Mouse (Mus musculus): ENCODE measurements at regions not wholly inside any gene's neighbourhood (a gene's known extent, or its start where the extent isn't known, plus 50 kb on each side); places are given as distances from the start of the nearest gene placed in this dataset.

- H3K27me3 ChIP-seq (ENCODE audit: control insufficient read depth, insufficient read depth, low read length): no peaks in the 10 kb centered on the region
- no peak overlapping the region for H3K4me2 ChIP-seq (ENCODE audit: low read depth, severe bottlenecking)
- H3K4me3 ChIP-seq (ENCODE audit: low read depth, low read length): no peak overlapping the region
- H3K9me3 ChIP-seq (ENCODE audit: control insufficient read depth, low read length): no peaks in the 10 kb centered on the region
- 81% methylated on average over 2 of the region's 2 CpGs for WGBS
- ATAC-seq (ENCODE audit: insufficient number of reproducible peaks, low FRiP score, low TSS enrichment, low read depth) (no peak), DNase-seq (ENCODE audit: low spot score) (no peak)
- no peak overlapping the region for H3K27ac ChIP-seq (replicated peaks; ENCODE audit: low read depth, low read length)
- H3K9ac ChIP-seq (ENCODE audit: low read length): no peak overlapping the region
- no peaks in the 10 kb centered on the region for H3K36me3 ChIP-seq (ENCODE audit: control insufficient read depth, insufficient read depth, low read length)
- no peaks in the 10 kb centered on the region for H3K4me1 ChIP-seq (ENCODE audit: control insufficient read depth, insufficient read depth, low read length)
These were observed 101.9 kb upstream of the Hs3st1 start for GRCm38 (mm10) chr5:39857192-39857591.

DNA sequence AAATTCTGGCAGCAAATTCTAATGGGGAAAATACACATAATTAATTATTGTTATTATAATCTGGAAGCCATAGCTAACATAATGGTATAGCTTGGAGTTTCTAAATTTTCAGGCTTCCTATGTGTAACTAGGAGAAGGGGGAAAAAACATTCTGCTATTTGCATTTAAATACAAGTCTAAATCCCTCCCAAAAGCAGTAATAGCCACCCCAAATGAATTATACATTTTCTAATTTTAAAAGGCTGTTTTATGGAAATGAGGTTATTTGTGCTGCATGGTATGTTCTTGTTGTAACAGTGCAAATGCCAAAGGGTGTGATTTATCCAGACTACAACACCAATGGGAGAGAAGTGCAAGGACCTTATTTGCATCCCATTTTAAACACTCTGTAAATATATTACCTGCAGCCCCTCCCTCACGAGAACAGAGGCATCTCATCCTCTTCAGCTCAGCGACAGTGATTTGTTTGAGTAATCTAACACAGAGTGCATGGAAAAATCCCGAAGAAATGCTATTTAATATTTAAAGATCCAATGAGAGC, 101.4 kb upstream of the Hs3st1 start:
- DNase-seq (ENCODE audit: low spot score) (no peak), ATAC-seq (ENCODE audit: insufficient number of reproducible peaks, low FRiP score, low TSS enrichment, low read depth) (no peak)
- Histone ChIP-seq H3K27ac (replicated peaks; ENCODE audit: low read depth, low read length) (no peak overlapping the region), H3K36me3 (ENCODE audit: control insufficient read depth, insufficient read depth, low read length) (no peaks in the 10 kb centered on the region), H3K27me3 (ENCODE audit: control insufficient read depth, insufficient read depth, low read length) (no peaks in the 10 kb centered on the region), H3K4me1 (ENCODE audit: control insufficient read depth, insufficient read depth, low read length) (no peaks in the 10 kb centered on the region), H3K9me3 (ENCODE audit: control insufficient read depth, low read length) (no peaks in the 10 kb centered on the region), H3K4me3 (ENCODE audit: low read depth, low read length) (no peak overlapping the region), H3K4me2 (ENCODE audit: low read depth, severe bottlenecking) (no peak overlapping the region), H3K9ac (ENCODE audit: low read length) (no peak overlapping the region)
- 79% methylated on average over 3 of the region's 3 CpGs for WGBS

DNA sequence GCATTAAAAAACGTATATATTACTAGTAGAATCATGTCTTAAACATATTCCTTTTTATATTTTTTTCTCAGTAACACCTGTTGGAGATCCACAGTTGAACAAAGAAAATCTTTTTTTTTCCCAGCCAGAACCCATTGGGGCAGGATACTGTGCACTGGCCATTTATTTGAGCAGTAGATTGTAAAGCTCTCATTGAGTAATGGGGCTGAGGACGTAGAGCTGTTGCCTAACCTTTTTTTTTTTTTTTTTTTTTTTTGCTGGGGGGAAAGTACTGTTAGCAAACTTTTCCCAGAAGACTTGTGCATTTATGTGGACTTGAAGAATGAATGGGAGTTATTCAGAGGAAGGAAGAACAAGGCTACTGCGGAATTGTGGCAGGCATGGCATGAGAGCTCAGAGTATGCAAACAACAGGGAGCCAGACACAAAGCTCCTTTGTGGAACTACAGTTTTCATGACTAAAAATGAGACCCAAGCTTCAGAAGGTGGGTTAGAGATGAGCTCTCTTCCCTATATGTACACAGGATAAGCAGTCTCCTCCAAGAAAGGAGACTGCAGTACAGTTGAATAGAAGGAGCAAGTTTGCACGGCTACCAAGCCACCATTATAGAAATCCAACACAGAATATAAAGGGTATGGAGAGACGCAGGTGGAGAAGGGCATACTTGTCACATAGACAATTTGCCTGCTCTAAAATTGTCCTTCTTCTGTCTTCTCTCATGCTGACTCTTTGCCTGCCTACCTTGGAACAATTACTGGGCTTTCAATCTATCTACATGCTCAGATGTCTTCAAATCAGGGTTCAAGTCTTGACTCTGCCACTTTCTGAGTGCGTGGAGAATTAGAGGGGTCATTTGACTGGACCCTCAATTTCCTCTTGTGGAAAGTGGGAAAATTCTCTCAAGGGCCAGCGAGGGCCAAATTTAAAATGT, 100.7 kb upstream of the Hs3st1 start:
- WGBS: 80% methylated on average over 7 of the region's 7 CpGs
- H3K27ac ChIP-seq (replicated peaks; ENCODE audit: low read depth, low read length): no peak overlapping the region
- DNase-seq (ENCODE audit: low spot score): no peak
- H3K4me3 ChIP-seq (ENCODE audit: low read depth, low read length): no peak overlapping the region
- H3K9me3 ChIP-seq (ENCODE audit: control insufficient read depth, low read length): no peaks in the 10 kb centered on the region
- H3K27me3 ChIP-seq (ENCODE audit: control insufficient read depth, insufficient read depth, low read length): no peaks in the 10 kb centered on the region
- H3K4me2 ChIP-seq (ENCODE audit: low read depth, severe bottlenecking): no peak overlapping the region
- no peak for ATAC-seq (ENCODE audit: insufficient number of reproducible peaks, low FRiP score, low TSS enrichment, low read depth)
- H3K36me3 ChIP-seq (ENCODE audit: control insufficient read depth, insufficient read depth, low read length): no peaks in the 10 kb centered on the region
- H3K9ac ChIP-seq (ENCODE audit: low read length): no peak overlapping the region
- no peaks in the 10 kb centered on the region for H3K4me1 ChIP-seq (ENCODE audit: control insufficient read depth, insufficient read depth, low read length)

- no peaks in the 10 kb centered on the region for H3K4me1 ChIP-seq (ENCODE audit: control insufficient read depth, insufficient read depth, low read length)
- DNase-seq (ENCODE audit: low spot score): no peak
- no peak for ATAC-seq (ENCODE audit: insufficient number of reproducible peaks, low FRiP score, low TSS enrichment, low read depth)
- H3K4me3 ChIP-seq (ENCODE audit: low read depth, low read length): no peak overlapping the region
- H3K9ac ChIP-seq (ENCODE audit: low read length): no peak overlapping the region
- no peaks in the 10 kb centered on the region for H3K9me3 ChIP-seq (ENCODE audit: control insufficient read depth, low read length)
- no peak overlapping the region for H3K4me2 ChIP-seq (ENCODE audit: low read depth, severe bottlenecking)
- no peaks in the 10 kb centered on the region for H3K27me3 ChIP-seq (ENCODE audit: control insufficient read depth, insufficient read depth, low read length)
- no peaks in the 10 kb centered on the region for H3K36me3 ChIP-seq (ENCODE audit: control insufficient read depth, insufficient read depth, low read length)
- H3K27ac ChIP-seq (replicated peaks; ENCODE audit: low read depth, low read length): no peak overlapping the region
- WGBS: 62% methylated on average over 1 of the region's 1 CpGs
These were observed 91.9 kb upstream of the Hs3st1 start for GRCm38 (mm10) chr5:39847187-39847586.

GRCm38 (mm10) chr5:39841186-39841585, 85.9 kb upstream of the Hs3st1 start:
- no peaks in the 10 kb centered on the region for H3K9me3 ChIP-seq (ENCODE audit: control insufficient read depth, low read length)
- H3K27me3 ChIP-seq (ENCODE audit: control insufficient read depth, insufficient read depth, low read length): no peaks in the 10 kb centered on the region
- no peak overlapping the region for H3K4me3 ChIP-seq (ENCODE audit: low read depth, low read length)
- ATAC-seq (ENCODE audit: insufficient number of reproducible peaks, low FRiP score, low TSS enrichment, low read depth) (no peak), DNase-seq (ENCODE audit: low spot score) (no peak)
- no peaks in the 10 kb centered on the region for H3K4me1 ChIP-seq (ENCODE audit: control insufficient read depth, insufficient read depth, low read length)
- H3K36me3 ChIP-seq (ENCODE audit: control insufficient read depth, insufficient read depth, low read length): no peaks in the 10 kb centered on the region
- H3K27ac ChIP-seq (replicated peaks; ENCODE audit: low read depth, low read length): no peak overlapping the region
- WGBS: 84% methylated on average over 3 of the region's 3 CpGs
- H3K4me2 ChIP-seq (ENCODE audit: low read depth, severe bottlenecking): no peak overlapping the region
- H3K9ac ChIP-seq (ENCODE audit: low read length): no peak overlapping the region

DNA sequence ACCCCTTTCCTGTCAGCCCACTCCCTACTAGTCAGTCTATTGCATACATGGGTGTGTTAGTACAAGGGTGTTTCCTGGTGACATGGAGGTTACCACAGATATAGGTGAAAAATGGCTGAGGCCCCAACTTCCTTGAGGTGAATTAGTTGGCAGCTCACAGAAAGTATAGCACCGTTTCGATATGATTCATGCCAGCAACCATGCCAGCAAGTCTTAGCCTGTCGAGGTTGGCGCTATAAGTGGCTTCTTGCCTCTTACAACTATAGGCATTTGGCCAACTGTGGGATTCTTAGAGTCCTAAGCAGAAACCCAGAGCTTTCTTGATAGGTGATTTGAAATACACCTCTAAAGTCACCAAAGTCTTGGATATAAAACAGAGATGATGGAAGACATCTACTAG, 85.3 kb upstream of the Hs3st1 start:
- Histone ChIP-seq H3K9me3 (ENCODE audit: control insufficient read depth, low read length) (no peaks in the 10 kb centered on the region), H3K4me3 (ENCODE audit: low read depth, low read length) (no peak overlapping the region), H3K27me3 (ENCODE audit: control insufficient read depth, insufficient read depth, low read length) (no peaks in the 10 kb centered on the region), H3K36me3 (ENCODE audit: control insufficient read depth, insufficient read depth, low read length) (no peaks in the 10 kb centered on the region), H3K4me2 (ENCODE audit: low read depth, severe bottlenecking) (no peak overlapping the region), H3K27ac (replicated peaks; ENCODE audit: low read depth, low read length) (no peak overlapping the region), H3K4me1 (ENCODE audit: control insufficient read depth, insufficient read depth, low read length) (no peaks in the 10 kb centered on the region), H3K9ac (ENCODE audit: low read length) (no peak overlapping the region)
- WGBS: 90% methylated on average over 4 of the region's 4 CpGs
- DNase-seq (ENCODE audit: low spot score) (no peak), ATAC-seq (ENCODE audit: insufficient number of reproducible peaks, low FRiP score, low TSS enrichment, low read depth) (no peak)

- DNase-seq (ENCODE audit: low spot score) (no peak), ATAC-seq (ENCODE audit: insufficient number of reproducible peaks, low FRiP score, low TSS enrichment, low read depth) (no peak)
- Histone ChIP-seq H3K9ac (ENCODE audit: low read length) (no peak overlapping the region), H3K4me3 (ENCODE audit: low read depth, low read length) (no peak overlapping the region), H3K4me1 (ENCODE audit: control insufficient read depth, insufficient read depth, low read length) (no peaks in the 10 kb centered on the region), H3K4me2 (ENCODE audit: low read depth, severe bottlenecking) (no peak overlapping the region), H3K36me3 (ENCODE audit: control insufficient read depth, insufficient read depth, low read length) (no peaks in the 10 kb centered on the region), H3K27me3 (ENCODE audit: control insufficient read depth, insufficient read depth, low read length) (no peaks in the 10 kb centered on the region), H3K9me3 (ENCODE audit: control insufficient read depth, low read length) (no peaks in the 10 kb centered on the region), H3K27ac (replicated peaks; ENCODE audit: low read depth, low read length) (no peak overlapping the region)
- WGBS: 89% methylated on average over 4 of the region's 4 CpGs
These were observed 77.3 kb upstream of the Hs3st1 start for GRCm38 (mm10) chr5:39832565-39832964.

- H3K27me3 ChIP-seq (ENCODE audit: control insufficient read depth, insufficient read depth, low read length): no peaks in the 10 kb centered on the region
- H3K27ac ChIP-seq (replicated peaks; ENCODE audit: low read depth, low read length): no peak overlapping the region
- no peak overlapping the region for H3K4me3 ChIP-seq (ENCODE audit: low read depth, low read length)
- no peak overlapping the region for H3K9ac ChIP-seq (ENCODE audit: low read length)
- no peaks in the 10 kb centered on the region for H3K9me3 ChIP-seq (ENCODE audit: control insufficient read depth, low read length)
- H3K4me1 ChIP-seq (ENCODE audit: control insufficient read depth, insufficient read depth, low read length): no peaks in the 10 kb centered on the region
- DNase-seq (ENCODE audit: low spot score) (no peak), ATAC-seq (ENCODE audit: insufficient number of reproducible peaks, low FRiP score, low TSS enrichment, low read depth) (no peak)
- WGBS: 91% methylated on average over 2 of the region's 2 CpGs
- H3K36me3 ChIP-seq (ENCODE audit: control insufficient read depth, insufficient read depth, low read length): no peaks in the 10 kb centered on the region
- H3K4me2 ChIP-seq (ENCODE audit: low read depth, severe bottlenecking): no peak overlapping the region
These were observed 69.4 kb upstream of the Hs3st1 start for GRCm38 (mm10) chr5:39824680-39825079.

Data from limb, embryonic 11.5 days (tissue).